Mouse (Mus musculus) limb, embryonic 10.5 days (tissue): ENCODE measurements around the gene Pbx1. TPM values are rescaled to one million over a fixed set of nuclear protein-coding genes. Genes with fewer than 3 reads are reported as not detected.
"Not testable (repeated sequence)": the region's sequence is repeated elsewhere in the genome, so short reads cannot be mapped to it uniquely, and the experiment has no call there.

Source experiments
- DNase-seq: peaks from one replicate; pipeline ENCODE4 v3.0.0-alpha.2; 2017; ENCODE audit warnings: low spot score
- H3K27ac ChIP-seq: fragments of 300-500 bp; sonication (generic); 2 replicates; pipeline ENCODE4 v1.5.1; 2016; ENCODE audit warnings: mild to moderate bottlenecking
- H3K27me3 ChIP-seq: fragments of 300-500 bp; sonication (generic); 2 replicates; pipeline ENCODE4 v1.6.1; 2016; ENCODE audit warnings: low read depth, mild to moderate bottlenecking; ENCODE audit not compliant: poor library complexity, severe bottlenecking
- H3K36me3 ChIP-seq: fragments of 300-500 bp; sonication (generic); 2 replicates; pipeline ENCODE4 v1.6.1; 2016; ENCODE audit warnings: mild to moderate bottlenecking, moderate library complexity
- H3K4me1 ChIP-seq: fragments of 300-500 bp; sonication (generic); 2 replicates; pipeline ENCODE4 v1.6.1; 2016
- H3K4me3 ChIP-seq: fragments of 300-500 bp; sonication (generic); 2 replicates; pipeline ENCODE4 v1.5.1; 2016; ENCODE audit warnings: mild to moderate bottlenecking, moderate library complexity
- H3K9me3 ChIP-seq: fragments of 300-500 bp; sonication (generic); replicated peaks from 2 replicates; pipeline ENCODE4 v1.6.1; 2016; ENCODE audit warnings: mild to moderate bottlenecking
- WGBS: fragments of 180-500 bp; shearing (Covaris S2); methylation state at CpG from one replicate; pipeline ENCODE4 v1.1.7; 2016; 5-methylcytosine and 5-hydroxymethylcytosine counted together
- polyA plus RNA-seq: library from polyadenylated mRNA; unstranded; fragments of >200 nt; fragmentation: Nextera tagmentation; extraction: Ambion mirVana; gene quantifications from 2 replicates; pipeline ENCODE4 v1.2.1, GENCODE M21; 2016

The Pbx1 gene
- polyA plus RNA-seq, result 44.7 and 55.9 TPM in 2 replicates

GRCm38 (mm10) chr1:168432232-168432280, at the start of gene Pbx1:
Gene Pbx1, minus strand, starts transcription at chr1:168432270.
- Histone ChIP-seq H3K27ac (peak within 1 kb of the TSS; percentile 99), H3K4me1 (peaks cover 21% of the 10 kb centered on the region), H3K4me3 (peak within 1 kb of the TSS; percentile 88)
- not testable (repeated sequence) for H3K36me3 ChIP-seq, H3K27me3 ChIP-seq, DNase-seq, H3K9me3 ChIP-seq

- WGBS, result 89% methylated on average over 8 of the region's 8 CpGs
Observed at GRCm38 (mm10) chr1:168479626-168480025, 47.6 kb upstream of the Pbx1 start.

GRCm38 (mm10) chr1:168478829-168479228, 46.8 kb upstream of the Pbx1 start:
- no peaks in the 10 kb centered on the region for H3K27me3 ChIP-seq
- H3K4me1 ChIP-seq, result peaks cover 18% of the 10 kb centered on the region
- H3K27ac ChIP-seq, result no peak overlapping the region
- no peak for DNase-seq
- 84% methylated on average over 2 of the region's 2 CpGs for WGBS
- no peak overlapping the region for H3K4me3 ChIP-seq
- no peaks in the 10 kb centered on the region for H3K9me3 ChIP-seq
- no peaks in the 10 kb centered on the region for H3K36me3 ChIP-seq

More at GRCm38 (mm10) chr1:168479626-168480025, 47.6 kb upstream of the Pbx1 start:
- H3K9me3 ChIP-seq, result no peaks in the 10 kb centered on the region
- no peak overlapping the region for H3K4me3 ChIP-seq
- peaks cover 17% of the 10 kb centered on the region for H3K4me1 ChIP-seq
- H3K36me3 ChIP-seq, result no peaks in the 10 kb centered on the region
- no peaks in the 10 kb centered on the region for H3K27me3 ChIP-seq
- DNase-seq, result no peak
- no peak overlapping the region for H3K27ac ChIP-seq

GRCm38 (mm10) chr1:168476917-168477316, 44.8 kb upstream of the Pbx1 start:
- WGBS, result 86% methylated on average over 3 of the region's 3 CpGs

GRCm38 (mm10) chr1:168476216-168476897, 44.3 kb upstream of the Pbx1 start:
- H3K27ac ChIP-seq, result no peak overlapping the region
- DNase-seq, result no peak

More at GRCm38 (mm10) chr1:168476917-168477316, 44.8 kb upstream of the Pbx1 start:
- Histone ChIP-seq H3K4me3 (no peak overlapping the region), H3K36me3 (no peaks in the 10 kb centered on the region), H3K27me3 (no peaks in the 10 kb centered on the region), H3K27ac (no peak overlapping the region), H3K4me1 (peaks cover 16% of the 10 kb centered on the region), H3K9me3 (no peaks in the 10 kb centered on the region)
- no peak for DNase-seq

GRCm38 (mm10) chr1:168475579-168476208, 43.6 kb upstream of the Pbx1 start:
- H3K4me1 ChIP-seq, result peaks cover 16% of the 10 kb centered on the region
- 84% methylated on average over 17 of the region's 17 CpGs for WGBS
- no peak overlapping the region for H3K27ac ChIP-seq
- no peaks in the 10 kb centered on the region for H3K36me3 ChIP-seq
- no peak overlapping the region for H3K4me3 ChIP-seq
- no peaks in the 10 kb centered on the region for H3K27me3 ChIP-seq
- DNase-seq, result no peak
- no peaks in the 10 kb centered on the region for H3K9me3 ChIP-seq

More at GRCm38 (mm10) chr1:168476216-168476897, 44.3 kb upstream of the Pbx1 start:
- WGBS, result 76% methylated on average over 14 of the region's 14 CpGs
- Histone ChIP-seq H3K27me3 (no peaks in the 10 kb centered on the region), H3K4me3 (no peak overlapping the region), H3K36me3 (no peaks in the 10 kb centered on the region), H3K9me3 (no peaks in the 10 kb centered on the region), H3K4me1 (peaks cover 16% of the 10 kb centered on the region)

- Histone ChIP-seq H3K27ac (no peak overlapping the region), H3K27me3 (no peaks in the 10 kb centered on the region), H3K9me3 (no peaks in the 10 kb centered on the region), H3K4me3 (no peak overlapping the region), H3K36me3 (no peaks in the 10 kb centered on the region), H3K4me1 (peaks cover 16% of the 10 kb centered on the region)
- no peak for DNase-seq
- 74% methylated on average over 12 of the region's 12 CpGs for WGBS
Observed at GRCm38 (mm10) chr1:168473255-168474069, 41.4 kb upstream of the Pbx1 start.

- DNase-seq, result no peak
- H3K4me3 ChIP-seq, result no peak overlapping the region
- H3K9me3 ChIP-seq, result no peaks in the 10 kb centered on the region
- H3K27me3 ChIP-seq, result no peaks in the 10 kb centered on the region
- no peaks in the 10 kb centered on the region for H3K36me3 ChIP-seq
- H3K4me1 ChIP-seq, result peaks cover 16% of the 10 kb centered on the region
- WGBS, result 81% methylated on average over 6 of the region's 6 CpGs
- no peak overlapping the region for H3K27ac ChIP-seq
Observed at GRCm38 (mm10) chr1:168472545-168473254, 40.6 kb upstream of the Pbx1 start.

GRCm38 (mm10) chr1:168459426-168459825, 27.4 kb upstream of the Pbx1 start:
- H3K27ac ChIP-seq, result no peak overlapping the region
- H3K4me1 ChIP-seq, result peaks cover 16% of the 10 kb centered on the region
- no peaks in the 10 kb centered on the region for H3K27me3 ChIP-seq
- no peak for DNase-seq
- 94% methylated on average over 1 of the region's 1 CpGs for WGBS
- no peak overlapping the region for H3K4me3 ChIP-seq
- no peaks in the 10 kb centered on the region for H3K36me3 ChIP-seq
- no peaks in the 10 kb centered on the region for H3K9me3 ChIP-seq

- Histone ChIP-seq H3K27me3 (no peaks in the 10 kb centered on the region), H3K4me3 (no peak overlapping the region), H3K27ac (no peak overlapping the region), H3K9me3 (no peaks in the 10 kb centered on the region), H3K36me3 (no peaks in the 10 kb centered on the region), H3K4me1 (peaks cover 16% of the 10 kb centered on the region)
- 48% methylated on average over 7 of the region's 7 CpGs for WGBS
- DNase-seq, result no peak
Observed at GRCm38 (mm10) chr1:168457191-168457747, 25.2 kb upstream of the Pbx1 start.

- Histone ChIP-seq H3K9me3 (no peaks in the 10 kb centered on the region), H3K36me3 (no peaks in the 10 kb centered on the region), H3K4me1 (peaks cover 16% of the 10 kb centered on the region), H3K27me3 (no peaks in the 10 kb centered on the region), H3K4me3 (no peak overlapping the region), H3K27ac (no peak overlapping the region)
- no peak for DNase-seq
- 75% methylated on average over 8 of the region's 8 CpGs for WGBS
Observed at GRCm38 (mm10) chr1:168455178-168455577, 23.1 kb upstream of the Pbx1 start.

GRCm38 (mm10) chr1:168433671-168434070, 1.6 kb upstream of the Pbx1 start:
- no peak overlapping the region for H3K27ac ChIP-seq
- no peaks in the 10 kb centered on the region for H3K36me3 ChIP-seq
- 88% methylated on average over 3 of the region's 3 CpGs for WGBS
- no peak overlapping the region for H3K4me3 ChIP-seq
- H3K4me1 ChIP-seq, result peaks cover 5% of the 10 kb centered on the region; the same call in 1 of the 2 replicates
- no peak for DNase-seq
- no peaks in the 10 kb centered on the region for H3K27me3 ChIP-seq
- no peaks in the 10 kb centered on the region for H3K9me3 ChIP-seq
